13 mouse cellular contexts compared by ENCODE assay signal in the genomic region with DNA sequence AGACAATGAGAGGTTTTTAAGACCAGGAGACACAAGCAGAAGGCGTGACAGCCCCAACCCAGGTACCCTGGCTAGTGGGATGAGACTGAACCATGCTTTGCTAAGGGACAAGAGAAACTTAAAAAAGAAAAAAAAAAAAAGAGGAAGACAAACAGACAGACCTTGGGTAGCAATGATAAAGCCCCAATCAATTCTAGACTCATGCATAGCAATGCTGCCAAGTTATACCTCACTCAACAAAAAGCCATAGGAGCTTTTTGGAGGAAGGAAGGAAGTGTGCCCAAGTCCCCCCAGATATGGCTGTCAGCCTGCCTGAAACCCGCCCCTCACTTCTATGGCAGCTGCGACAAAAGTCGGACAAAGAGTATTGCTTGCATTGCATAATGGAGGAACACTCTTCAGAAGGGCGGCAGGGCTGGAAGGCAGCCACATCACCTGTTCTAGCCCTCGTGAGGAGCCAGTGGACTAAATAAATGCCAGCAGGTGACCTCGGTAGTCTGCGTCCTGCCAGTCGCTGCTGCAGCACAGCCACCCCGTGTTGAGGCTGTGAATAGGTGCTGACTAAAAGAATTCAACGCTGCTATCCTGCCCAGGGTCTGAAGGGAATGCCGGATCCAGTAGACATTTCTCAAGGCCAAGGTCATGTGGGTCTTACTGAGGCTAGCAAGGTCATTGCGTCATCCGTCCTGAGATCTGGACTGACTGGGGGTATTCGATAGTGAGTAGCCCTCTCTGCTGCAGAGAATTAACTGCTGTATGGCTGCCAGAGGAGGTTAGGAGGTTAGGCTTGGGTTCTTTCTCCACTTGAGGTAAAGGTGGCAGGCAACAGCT. TPM values are rescaled to one million over a fixed set of nuclear protein-coding genes. Genes with fewer than 3 reads are reported as not detected.
DNase-seq lines count a peak whose midpoint lies in the region; ATAC-seq and TF ChIP-seq lines count a peak whose summit lies in the region.
"Had no signal": no experiment of that assay in that cellular context is flagged by ENCODE, and none has a peak within 500 bp of the region (broad histone marks: within the 10 kb centered on the region; RNA-seq: fewer than 3 reads in every experiment).

No protein-coding gene starts in this region.

- no peak overlapping the region for H3K4me3 ChIP-seq in heart, embryonic 12.5 days
- H3K4me3 ChIP-seq in MEL (ENCODE audit: control insufficient read depth in 1 of 2, insufficient read depth in 1 of 2, low read depth in 2 of 2, low read length in 2 of 2): peak overlapping the region; percentile 26 to 43; a peak in 3 of 4 replicates
- no peak overlapping the region for H3K4me3 ChIP-seq in midbrain, embryonic 16.5 days (ENCODE audit: low read depth, low read length)
- no peak overlapping the region for H3K4me3 ChIP-seq in forebrain, postnatal 0 days (ENCODE audit: low read depth, low read length)
- H3K4me3 ChIP-seq: liver, embryonic 15.5 days; midbrain, embryonic 12.5 days had no signal

- no peaks in the 10 kb centered on the region for H3K79me2 ChIP-seq in MEL (ENCODE audit: control insufficient read depth, insufficient read depth, low read length, poor library complexity)

- no peak overlapping the region for H3K9ac ChIP-seq in heart, embryonic 12.5 days
- no peak overlapping the region for H3K9ac ChIP-seq in MEL (ENCODE audit: control insufficient read depth, low read depth, low read length, poor library complexity, severe bottlenecking)
- H3K9ac ChIP-seq in midbrain, embryonic 16.5 days (ENCODE audit: low read depth, low read length): no peak overlapping the region
- no peak overlapping the region for H3K9ac ChIP-seq in forebrain, postnatal 0 days
- H3K9ac ChIP-seq: liver, embryonic 15.5 days; midbrain, embryonic 12.5 days had no signal

- peaks cover 8% of the 10 kb centered on the region; the same call in 1 of the 2 replicates for H3K4me1 ChIP-seq in heart, embryonic 12.5 days (replicated peaks)
- peaks cover 7 to 13% of the 10 kb centered on the region in 2 experiments; a peak in 3 of 4 replicates for H3K4me1 ChIP-seq in MEL (ENCODE audit: control insufficient read depth in 1 of 2, insufficient read depth in 2 of 2, low read length in 2 of 2)
- no peaks in the 10 kb centered on the region for H3K4me1 ChIP-seq in midbrain, embryonic 16.5 days (ENCODE audit: control insufficient read depth, insufficient read depth, low read length)
- no peaks in the 10 kb centered on the region for H3K4me1 ChIP-seq in forebrain, postnatal 0 days (ENCODE audit: insufficient read depth)
- H3K4me1 ChIP-seq: liver, embryonic 15.5 days; midbrain, embryonic 12.5 days had no signal

- H3K27ac ChIP-seq in heart, embryonic 12.5 days (ENCODE audit: poor library complexity, severe bottlenecking): no peak overlapping the region
- H3K27ac ChIP-seq in MEL (ENCODE audit: control insufficient read depth, low read depth, low read length): peak overlapping the region; percentile 47
- H3K27ac ChIP-seq in midbrain, embryonic 16.5 days (ENCODE audit: low read length): no peak overlapping the region
- H3K27ac ChIP-seq in forebrain, postnatal 0 days (ENCODE audit: low read depth, low read length): no peak overlapping the region
- H3K27ac ChIP-seq: kidney, postnatal 0 days; liver, embryonic 15.5 days; midbrain, embryonic 12.5 days had no signal

- DNase-seq in heart, adult 18-20 months: peak; percentile 47 to 59
- DNase-seq in MEL (ENCODE audit: low read depth, low spot score): peak; percentile 80
- peak; percentile 33 for DNase-seq in adrenal gland, postnatal 10 days
- DNase-seq in heart, postnatal 36 days: peak; percentile 25 to 38
- DNase-seq in forebrain, postnatal 0 days: no peak
- no peak for DNase-seq in testis, postnatal 10 days (ENCODE audit: low spot score)

- TF ChIP-seq CTCF in MEL (IDR thresholded peaks at IDR 0.05 in 2 of 3, conservative IDR thresholded peaks at IDR 0.05 in 1 of 3; ENCODE audit: control insufficient read depth in 1 of 3, insufficient read depth in 1 of 3, low read depth in 2 of 3, low read length in 3 of 3, poor library complexity in 1 of 3, severe bottlenecking in 1 of 3): no peak
- TF ChIP-seq CTCF in forebrain, postnatal 0 days (IDR thresholded peaks at IDR 0.05; ENCODE audit: low read depth): no peak

- TF ChIP-seq POLR2A in MEL (IDR thresholded peaks at IDR 0.05; ENCODE audit: control insufficient read depth in 1 of 2, insufficient read depth in 1 of 2, low read depth in 1 of 2, low read length in 2 of 2, poor library complexity in 1 of 2): no peak

- no peaks in the 10 kb centered on the region for H3K9me3 ChIP-seq in heart, embryonic 12.5 days (replicated peaks)
- no peaks in the 10 kb centered on the region for H3K9me3 ChIP-seq in MEL (replicated peaks; ENCODE audit: insufficient read depth, low read length)
- no peaks in the 10 kb centered on the region for H3K9me3 ChIP-seq in midbrain, embryonic 16.5 days (replicated peaks; ENCODE audit: control insufficient read depth, low read length, poor library complexity, severe bottlenecking)
- no peaks in the 10 kb centered on the region for H3K9me3 ChIP-seq in forebrain, postnatal 0 days (ENCODE audit: low read length)
- H3K9me3 ChIP-seq: liver, embryonic 15.5 days; midbrain, embryonic 12.5 days had no signal

- ATAC-seq in heart, embryonic 12.5 days (ENCODE audit: insufficient number of reproducible peaks, low FRiP score): no peak
- ATAC-seq in midbrain, embryonic 16.5 days: no peak
- ATAC-seq in forebrain, postnatal 0 days: no peak

- peak; percentile 77 to 83 for TF ChIP-seq EP300 in MEL (IDR thresholded peaks at IDR 0.05; ENCODE audit: low read depth in 1 of 2, low read length in 2 of 2)

- TF ChIP-seq RAD21 in MEL (IDR thresholded peaks at IDR 0.05; ENCODE audit: low read depth, low read length): no peak

- H3K36me3 ChIP-seq in heart, embryonic 12.5 days: peaks cover 82% of the 10 kb centered on the region
- 0 out of 4 replicates have a peak, but pooled peaks cover 0 to 2% of the 10 kb centered on the region in 2 experiments for H3K36me3 ChIP-seq in MEL (ENCODE audit: control insufficient read depth in 1 of 2, insufficient read depth in 2 of 2, low read length in 2 of 2)
- H3K36me3 ChIP-seq in midbrain, embryonic 16.5 days (ENCODE audit: control insufficient read depth, insufficient read depth, low read length): peaks cover 9% of the 10 kb centered on the region; the same call in 1 of the 2 replicates
- peaks cover 30% of the 10 kb centered on the region for H3K36me3 ChIP-seq in forebrain, postnatal 0 days (ENCODE audit: insufficient read depth)

- H3K27me3 ChIP-seq in heart, embryonic 12.5 days (replicated peaks): no peaks in the 10 kb centered on the region
- H3K27me3 ChIP-seq in MEL (ENCODE audit: control insufficient read depth in 1 of 2, insufficient read depth in 2 of 2, low read length in 2 of 2): no peaks in the 10 kb centered on the region
- no peaks in the 10 kb centered on the region for H3K27me3 ChIP-seq in midbrain, embryonic 16.5 days (ENCODE audit: control insufficient read depth, insufficient read depth, low read depth, low read length)
- H3K27me3 ChIP-seq in forebrain, postnatal 0 days (ENCODE audit: insufficient read depth, low read length): no peaks in the 10 kb centered on the region
- H3K27me3 ChIP-seq: liver, embryonic 15.5 days; midbrain, embryonic 12.5 days had no signal

- no peak overlapping the region for H3K4me2 ChIP-seq in heart, embryonic 12.5 days
- no peak overlapping the region for H3K4me2 ChIP-seq in midbrain, embryonic 16.5 days (ENCODE audit: low read length)
- no peak overlapping the region for H3K4me2 ChIP-seq in forebrain, postnatal 0 days (ENCODE audit: low read depth)
- H3K4me2 ChIP-seq: liver, embryonic 15.5 days; midbrain, embryonic 12.5 days had no signal

- intact Hi-C loops in heart, postnatal 36 days (cut with DNase I): no loop called here

- WGBS in heart, embryonic 12.5 days: 72% methylated on average over 15 of the region's 15 CpGs
- WGBS in midbrain, embryonic 16.5 days: 90% methylated on average over 15 of the region's 15 CpGs
- 84% methylated on average over 15 of the region's 15 CpGs for WGBS in forebrain, postnatal 0 days

TF ChIP-seq in MEL, 35 proteins besides CTCF, POLR2A, EP300 and RAD21 (continues in another document):
- no peak for TF ChIP-seq KAT2A (conservative IDR thresholded peaks at IDR 0.05; ENCODE audit: low read depth, low read length)
- TF ChIP-seq TCF12 (IDR thresholded peaks at IDR 0.05; ENCODE audit: low read depth, low read length): peak; percentile 71
- no peak for TF ChIP-seq UBTF (IDR thresholded peaks at IDR 0.05; ENCODE audit: borderline replicate concordance, insufficient read depth, low read depth, low read length)
- TF ChIP-seq GATA1 (IDR thresholded peaks at IDR 0.05; ENCODE audit: low read depth, low read length): peak; percentile 80
- no peak for TF ChIP-seq ZKSCAN1 (IDR thresholded peaks at IDR 0.05; ENCODE audit: low read depth, low read length)
- no peak for TF ChIP-seq E2F4 (IDR thresholded peaks at IDR 0.05; ENCODE audit: borderline replicate concordance, low read depth, low read length)
- TF ChIP-seq ELF1 (IDR thresholded peaks at IDR 0.05; ENCODE audit: low read depth, low read length): no peak
- peak; percentile 96 for TF ChIP-seq ZNF384 (IDR thresholded peaks at IDR 0.05; ENCODE audit: low read depth, low read length)
- TF ChIP-seq MYB (IDR thresholded peaks at IDR 0.05; ENCODE audit: low read depth, low read length): no peak
- TF ChIP-seq MEF2A (IDR thresholded peaks at IDR 0.05; ENCODE audit: extremely low read depth, insufficient replicate concordance, low read depth, low read length, poor library complexity, severe bottlenecking): no peak
- TF ChIP-seq ZC3H11A (IDR thresholded peaks at IDR 0.05; ENCODE audit: low read depth, low read length): no peak
- TF ChIP-seq MAX (IDR thresholded peaks at IDR 0.05; ENCODE audit: low read length): peak; percentile 15; the same call in 1 of the 2 replicates
- no peak for TF ChIP-seq TBP (IDR thresholded peaks at IDR 0.05; ENCODE audit: low read depth, low read length)
- no peak for TF ChIP-seq USF1 (IDR thresholded peaks at IDR 0.05; ENCODE audit: low read depth, low read length)
- TF ChIP-seq ZMIZ1 (IDR thresholded peaks at IDR 0.05; ENCODE audit: low read depth, low read length): no peak
- no peak for TF ChIP-seq JUND (IDR thresholded peaks at IDR 0.05; ENCODE audit: low read depth, low read length)

RNA-seq across cellular contexts. Expression of a gene that starts 31.5 kb away (rescaled TPM):
- not detected for total RNA-seq in heart, adult 18-20 months (2021)
- 0.20 TPM in 1 of 2 replicates, not detected in the other for polyA plus RNA-seq in heart, embryonic 12.5 days (2016; fragmentation: Nextera tagmentation; extraction: Ambion mirVana)
- total RNA-seq in MEL (2012; rRNA removed): not detected in 2 replicates
- not detected for polyA plus RNA-seq in MEL (2012; ENCODE audit: insufficient read depth in 1 of 2, insufficient read length in 2 of 2, low read depth in 1 of 2, low replicate concordance in 2 of 2, missing spikeins in 1 of 2)
- total RNA-seq in adrenal gland, postnatal 10 days (2021): not detected
- total RNA-seq in heart, postnatal 36 days (2021): not detected
- 13.4 and 18.5 TPM in 2 replicates for polyA plus RNA-seq in midbrain, embryonic 16.5 days (2015; fragmentation: Nextera tagmentation; extraction: Ambion mirVana)
- 0.08 and 0.33 TPM in 2 replicates for total RNA-seq in forebrain, postnatal 0 days (2014; rRNA removed)
- 0.15 and 0.61 TPM in 2 replicates for polyA plus RNA-seq in forebrain, postnatal 0 days (2015; fragmentation: Nextera tagmentation; extraction: Ambion mirVana)
- total RNA-seq: left cerebral cortex, postnatal 14 days had no signal
- polyA plus RNA-seq: cortical plate, adult 2 months; kidney, postnatal 0 days had no signal

Comparison
In these comparisons a context has a peak if more than half of its experiments do, and no peak if none do; other contexts are left out.
1. DNase-seq: peak in heart, adult 18-20 months (2 of 2), MEL (single experiment), adrenal gland, postnatal 10 days (single experiment) and heart, postnatal 36 days (2 of 2); none in forebrain, postnatal 0 days (single experiment) and testis, postnatal 10 days (single experiment).
2. H3K4me3 ChIP-seq: peak in MEL (2 of 2); none in heart, embryonic 12.5 days (single experiment), midbrain, embryonic 16.5 days (single experiment) and forebrain, postnatal 0 days (single experiment).